Mouse (Mus musculus) MN1 (cell line): Measurements from ENCODE around the gene Nckap5.

Source experiments
- DNase-seq: peaks from one replicate; pipeline ENCODE4 v3.0.0-alpha.2; 2016; ENCODE audit warnings: low spot score

Gene Nckap5

DNA sequence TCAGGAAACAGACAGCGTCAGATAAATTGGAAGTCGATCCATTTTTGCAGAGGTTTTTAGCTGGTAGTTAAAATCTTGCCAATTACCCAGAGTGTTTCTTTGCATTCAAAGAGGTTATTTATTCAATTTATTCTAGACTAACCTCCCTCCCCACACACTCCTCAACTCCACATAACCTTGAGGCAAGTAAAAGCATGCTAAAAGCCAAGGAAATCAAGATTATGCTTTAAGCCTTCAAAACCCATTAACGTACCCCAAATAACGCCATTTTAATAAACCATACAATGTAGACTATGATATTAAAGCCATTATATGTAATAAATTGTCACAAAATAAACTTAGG, 129.7 kb downstream of the Nckap5 start:
- DNase-seq, result no peak

- no peak for DNase-seq
Observed at GRCm38 (mm10) chr1:126700063-126700977, 130.3 kb downstream of the Nckap5 start.

GRCm38 (mm10) chr1:126693585-126693984, 137.0 kb downstream of the Nckap5 start:
- DNase-seq, result no peak

- no peak for DNase-seq
Observed at GRCm38 (mm10) chr1:126688593-126688992, 142.0 kb downstream of the Nckap5 start.

DNA sequence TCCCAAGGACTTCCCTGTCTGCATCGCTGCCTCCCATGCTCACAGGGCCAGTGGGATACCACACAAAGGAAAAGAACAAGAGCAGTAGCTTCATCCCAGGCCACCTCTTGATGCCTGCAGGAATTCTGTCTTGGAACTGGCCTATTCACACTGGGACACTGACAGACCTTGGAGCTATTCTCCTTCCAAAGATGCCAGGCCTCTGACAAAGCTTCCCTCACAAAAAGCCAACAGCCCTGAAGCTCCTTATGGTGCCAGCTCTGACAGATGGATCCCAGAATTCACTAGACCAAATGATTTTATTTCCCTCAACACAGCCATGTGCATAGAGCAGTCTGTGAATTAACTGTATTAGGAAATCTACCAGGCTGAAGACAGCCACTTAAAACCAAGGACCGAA, 143.9 kb downstream of the Nckap5 start:
- DNase-seq, result no peak

- DNase-seq, result no peak
Observed at GRCm38 (mm10) chr1:126683621-126684445, 146.8 kb downstream of the Nckap5 start.

GRCm38 (mm10) chr1:126681773-126682172, 148.8 kb downstream of the Nckap5 start:
- DNase-seq, result no peak

DNA sequence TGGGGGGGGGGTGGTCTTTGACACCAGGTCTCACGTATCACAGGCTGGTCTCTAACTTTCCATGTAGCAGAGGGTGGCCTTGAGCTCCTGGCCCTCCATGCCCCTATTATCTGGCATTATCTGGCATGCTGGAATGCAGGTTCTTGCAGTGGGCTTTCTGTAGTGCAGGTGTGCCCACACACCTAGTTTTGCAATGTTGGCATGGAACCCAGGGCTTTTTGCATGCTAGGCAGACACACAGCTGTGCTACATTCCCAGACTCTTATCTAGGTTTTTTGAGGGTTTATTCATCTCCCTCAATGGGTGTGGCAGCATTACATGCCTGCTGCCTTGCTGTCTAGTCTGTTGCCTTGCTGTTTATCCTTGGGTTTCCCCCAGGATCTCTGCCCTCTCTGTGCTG, 151.3 kb downstream of the Nckap5 start:
- DNase-seq, result no peak

DNA sequence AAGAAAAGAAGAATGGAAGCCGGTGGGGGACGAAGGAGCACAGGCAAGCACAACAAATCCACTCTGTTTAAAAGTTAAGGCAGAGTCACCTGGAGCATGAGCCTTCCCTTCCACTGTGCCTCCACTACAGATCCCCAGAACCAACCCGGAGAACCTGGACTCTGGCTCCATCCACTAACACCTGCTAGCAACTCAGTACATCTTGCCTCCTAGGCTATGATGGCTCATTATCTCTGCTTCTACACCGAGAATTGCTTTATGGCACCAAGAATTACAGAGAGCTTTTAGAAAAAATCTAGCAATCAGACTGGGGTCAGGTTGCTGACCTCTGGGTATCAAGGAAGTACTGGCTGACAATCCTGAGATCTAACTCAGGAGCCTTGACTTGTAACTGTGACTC, 153.3 kb downstream of the Nckap5 start:
- DNase-seq, result no peak

DNA sequence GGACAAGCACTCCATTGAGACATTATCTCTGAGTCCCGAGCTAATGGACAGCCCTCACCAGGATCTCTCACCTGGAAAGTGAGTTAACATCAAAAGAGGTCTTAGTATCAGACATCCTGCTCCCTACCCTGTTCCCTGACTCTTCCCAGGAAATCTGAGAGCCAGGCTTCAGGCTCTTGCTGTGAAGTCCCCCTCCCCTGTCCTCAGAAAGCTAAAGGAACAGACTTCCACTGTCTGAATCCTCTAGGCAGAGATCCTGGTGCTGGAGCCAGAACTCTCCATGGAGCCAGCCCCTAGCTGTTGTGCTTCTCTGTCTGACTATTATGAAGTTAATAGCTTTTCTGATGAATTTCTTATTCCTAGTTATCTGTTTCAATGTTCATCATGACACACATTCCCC, 153.8 kb downstream of the Nckap5 start:
- no peak for DNase-seq

DNA sequence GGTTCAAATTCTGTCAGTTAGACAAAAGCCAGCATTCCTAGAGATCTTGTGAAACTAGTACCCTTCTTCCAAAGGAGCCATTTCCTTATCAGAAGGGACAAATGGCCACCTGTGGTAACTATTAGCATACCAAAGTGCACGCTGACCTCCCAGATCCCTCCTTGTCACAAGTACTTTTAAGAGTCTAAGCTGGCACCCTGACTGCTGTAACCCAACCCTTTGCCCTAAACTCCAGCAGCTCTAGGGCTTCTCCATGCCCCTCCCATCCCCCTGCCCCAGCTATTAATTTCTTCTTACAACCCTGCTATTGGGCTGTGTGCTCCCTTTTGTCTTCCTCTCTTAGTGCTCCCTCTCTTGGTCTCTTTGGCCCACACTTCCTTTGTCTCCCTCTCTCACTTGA, 155.5 kb downstream of the Nckap5 start:
- DNase-seq, result no peak

GRCm38 (mm10) chr1:126673238-126673637, 157.4 kb downstream of the Nckap5 start:
- no peak for DNase-seq

- no peak for DNase-seq
Observed at GRCm38 (mm10) chr1:126670507-126670906, 160.1 kb downstream of the Nckap5 start.

DNA sequence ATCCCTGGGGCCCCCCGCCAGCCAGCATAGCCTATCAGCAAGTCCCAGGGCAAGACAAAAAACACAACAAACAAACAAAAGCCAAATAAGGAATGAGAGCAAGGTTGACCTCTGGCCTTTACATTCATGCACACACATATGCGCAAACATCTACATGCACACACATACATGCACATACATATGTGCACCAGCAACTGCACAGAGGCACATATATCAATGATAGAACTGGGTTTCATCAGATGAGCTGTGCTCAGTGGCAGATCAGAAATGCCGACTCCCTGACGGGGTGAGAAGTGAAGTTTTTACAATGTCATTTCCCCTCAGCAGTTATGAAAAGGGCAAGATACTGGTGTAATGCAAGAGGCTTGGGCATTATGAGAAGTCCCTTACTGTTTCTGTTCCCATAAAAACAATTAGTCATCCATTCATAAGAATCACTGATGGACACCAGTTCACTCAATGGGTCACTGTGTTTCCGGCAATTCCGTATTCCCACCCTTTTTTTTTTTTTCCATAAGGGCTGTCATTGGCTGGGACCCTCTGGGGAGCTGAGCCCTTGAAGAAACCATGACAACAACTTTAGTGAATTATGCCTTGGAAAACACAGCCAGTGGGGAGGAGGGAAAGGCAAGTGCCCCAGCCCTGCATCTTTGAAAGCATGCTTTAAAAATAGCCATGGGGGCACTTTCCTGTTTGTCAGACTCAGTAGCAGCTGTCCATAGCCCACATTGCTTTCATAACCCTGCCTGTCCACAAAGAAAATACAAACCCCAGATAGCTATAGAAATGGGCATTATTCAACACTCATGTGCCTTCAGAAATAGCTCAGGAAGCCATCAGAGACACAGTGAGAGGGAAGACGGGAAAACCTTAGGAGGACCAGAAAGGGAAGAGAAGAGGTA, 170.2 kb downstream of the Nckap5 start:
- no peak for DNase-seq

- DNase-seq, result no peak
Observed at GRCm38 (mm10) chr1:126658731-126659130, 171.9 kb downstream of the Nckap5 start.

DNA sequence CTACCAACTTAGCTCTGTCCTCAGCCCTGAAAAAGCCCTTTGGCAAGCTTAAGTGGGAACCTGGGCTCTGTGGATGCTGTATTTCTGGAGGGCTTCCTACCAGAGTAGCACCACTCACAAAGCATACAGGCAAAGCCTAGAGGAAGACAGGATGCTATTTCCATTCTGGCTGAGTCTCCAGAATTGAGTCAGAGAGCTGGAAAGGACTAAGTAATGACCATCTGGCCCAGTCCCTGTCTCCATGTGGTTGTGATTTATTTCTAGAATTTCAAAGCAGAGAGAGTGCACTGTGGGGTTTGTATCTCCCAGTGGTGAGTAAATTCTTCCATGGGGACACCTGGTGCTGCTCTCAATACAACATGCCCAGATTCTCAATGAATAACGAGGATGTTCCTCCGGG, 174.4 kb downstream of the Nckap5 start:
- DNase-seq, result no peak

- no peak for DNase-seq
Observed at GRCm38 (mm10) chr1:126652085-126652484, 178.5 kb downstream of the Nckap5 start.

DNA sequence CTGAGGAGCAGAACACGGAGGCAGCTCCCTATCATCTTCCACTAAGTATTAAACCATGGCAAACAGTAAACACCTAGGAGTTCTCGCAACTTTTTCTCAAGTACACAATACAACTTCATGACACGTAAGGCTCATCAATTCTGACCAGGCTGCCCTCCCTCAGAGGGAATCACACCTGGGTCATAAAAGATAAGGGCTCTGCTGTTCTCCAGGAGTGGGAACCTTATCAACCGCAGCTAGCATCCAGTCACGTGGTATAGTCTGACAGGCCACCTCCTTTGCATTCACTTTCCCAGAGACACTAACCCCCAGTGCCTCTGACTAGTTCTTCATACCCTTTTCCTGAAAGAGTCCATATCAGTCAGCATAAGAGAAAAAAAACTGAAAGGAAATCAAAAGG, 179.8 kb downstream of the Nckap5 start:
- no peak for DNase-seq

GRCm38 (mm10) chr1:126642751-126643150, 187.8 kb downstream of the Nckap5 start:
- no peak for DNase-seq

DNA sequence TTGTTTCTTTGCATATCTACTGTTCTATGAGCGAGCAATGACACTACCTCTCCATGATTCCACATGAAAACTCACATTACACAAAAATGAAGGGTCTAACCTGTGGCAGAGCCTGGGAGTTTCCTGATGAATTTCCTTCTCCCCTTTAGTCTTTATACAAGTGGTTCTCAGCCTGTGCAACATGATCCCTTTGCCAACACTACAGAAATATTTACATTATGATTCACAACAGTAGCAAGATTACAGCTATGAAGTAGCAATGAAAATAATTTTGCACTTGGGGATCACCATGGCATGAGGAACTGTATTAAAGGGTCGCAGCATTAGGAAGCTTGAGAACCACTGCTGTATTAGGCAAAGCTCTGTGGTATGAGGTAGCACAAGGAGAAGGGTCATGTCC, 191.1 kb downstream of the Nckap5 start:
- no peak for DNase-seq

DNA sequence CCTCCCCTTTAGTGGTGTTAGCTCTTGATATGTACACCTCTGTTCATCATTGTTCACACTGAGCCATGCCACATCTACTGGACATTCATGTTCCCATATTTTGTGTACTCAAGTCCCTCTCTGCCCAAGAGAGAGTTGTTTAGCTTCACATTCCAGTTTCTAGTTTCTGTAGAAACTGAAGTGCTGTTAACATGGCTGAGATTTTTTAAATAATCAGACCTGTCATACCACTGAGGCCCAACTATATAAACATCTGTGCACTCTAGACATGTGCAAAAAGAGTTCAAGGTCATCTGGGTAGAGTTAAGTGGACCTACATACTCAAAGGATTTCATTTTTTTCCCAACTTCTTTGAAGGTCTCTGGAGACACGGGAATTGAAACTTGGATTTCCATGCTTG, 193.1 kb downstream of the Nckap5 start:
- no peak for DNase-seq

GRCm38 (mm10) chr1:126626206-126626605, 204.4 kb downstream of the Nckap5 start:
- no peak for DNase-seq
